Mouse (Mus musculus) cerebellum, postnatal 14 days (tissue): ENCODE results near the gene Grb7.
A peak's percentile ranks its signal among the peaks of the same experiment; 100 is the strongest.

Source experiments
- DNase-seq, 2 experiments: peaks; one replicate each; pipeline ENCODE4 v3.0.0; 2021; ENCODE audit warnings: mixed read lengths in 2 of 2

The Grb7 gene

DNA sequence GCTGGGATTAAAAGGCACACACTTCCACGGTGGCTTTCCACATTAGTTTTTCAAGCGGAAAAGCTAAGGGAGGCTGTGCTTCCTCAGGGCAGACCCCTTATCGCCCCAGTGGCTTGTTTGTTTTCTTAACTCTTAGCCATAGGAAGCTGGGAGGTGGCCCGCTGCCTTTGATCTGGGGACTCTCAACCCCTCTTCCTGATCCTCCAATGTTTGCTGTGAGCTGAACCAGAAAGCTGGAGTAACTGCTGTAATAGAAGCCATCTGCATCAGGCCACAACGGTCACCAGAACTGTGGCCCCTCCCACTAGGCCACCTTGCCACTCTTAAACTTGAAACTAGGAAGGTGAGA lies at the start of gene Grb7:
Grb7 (plus strand) TSS at position 182 of the 349 bp plus-strand sequence.
- DNase-seq: no peak

DNA sequence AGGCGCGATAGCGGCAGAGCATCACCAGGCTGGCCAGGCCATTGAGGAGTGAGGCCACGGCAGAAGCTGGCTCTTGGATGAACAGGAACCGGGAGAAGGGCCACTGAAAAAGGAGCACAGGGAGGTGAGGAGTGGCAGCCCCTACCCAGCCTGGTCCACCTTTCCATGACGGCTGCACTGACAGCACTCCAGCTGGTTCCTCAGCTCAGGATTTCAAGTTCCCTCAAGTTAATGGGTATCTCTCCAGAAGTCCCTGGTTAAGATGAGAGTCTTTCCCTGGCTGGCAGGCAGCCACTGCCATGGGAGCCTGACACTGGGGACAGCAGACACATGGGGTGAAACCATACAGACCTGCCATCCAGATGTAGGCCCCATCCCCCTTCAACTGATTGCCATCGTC lies 48.2 kb upstream of the Grb7 start:
- DNase-seq: no peak

DNA sequence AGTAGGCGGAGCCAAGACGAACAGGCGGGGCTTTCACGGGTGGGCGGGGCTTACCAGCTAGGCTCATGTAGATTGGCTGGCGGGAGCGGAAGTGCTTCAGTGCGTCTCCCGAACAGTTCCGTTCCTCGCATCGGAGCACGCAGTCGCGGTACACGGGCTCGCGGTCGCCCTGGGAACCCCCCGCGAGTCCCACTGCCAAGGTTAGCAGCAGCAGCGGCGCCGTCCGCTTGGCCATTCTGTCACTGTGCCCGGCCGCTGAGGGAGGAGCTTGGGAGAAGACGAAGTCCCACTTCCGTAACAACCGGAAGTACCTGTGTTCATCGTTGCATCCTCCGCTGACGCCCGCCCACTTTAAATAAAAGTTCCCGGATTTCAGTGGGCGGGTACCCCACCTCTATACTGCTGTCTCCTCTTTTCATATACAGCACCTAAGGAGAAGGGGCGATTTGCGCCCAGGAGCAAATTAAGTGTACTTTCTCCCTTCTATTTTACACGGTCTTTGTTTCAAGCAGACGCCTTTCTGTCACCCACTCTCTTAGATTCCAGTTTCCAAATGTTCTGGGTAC lies 46.0 kb upstream of the Grb7 start, which contains the start of gene Pgap3:
Pgap3 (minus strand) TSS at position 330 of the 566 bp plus-strand sequence.
- DNase-seq: peak; percentile 91

DNA sequence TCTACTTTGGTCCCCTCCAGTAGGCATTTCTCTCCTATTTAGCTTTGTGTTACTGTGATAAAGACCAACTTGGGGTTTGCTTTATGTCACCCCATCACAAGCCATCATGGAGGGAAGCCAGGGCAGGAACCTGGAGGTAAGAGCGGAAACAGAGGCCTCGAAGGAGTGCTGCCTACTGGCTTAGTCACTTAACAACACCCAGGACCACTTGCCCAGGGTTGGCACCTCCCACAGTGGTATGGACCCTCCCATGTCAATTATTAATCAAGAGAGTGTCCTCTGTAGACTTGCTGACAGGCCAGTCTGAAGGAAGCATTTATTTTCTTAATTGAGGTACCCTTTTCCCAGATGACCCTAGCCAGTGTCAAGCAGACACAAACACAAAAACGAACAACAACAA lies 45.4 kb upstream of the Grb7 start:
- DNase-seq: no peak

DNA sequence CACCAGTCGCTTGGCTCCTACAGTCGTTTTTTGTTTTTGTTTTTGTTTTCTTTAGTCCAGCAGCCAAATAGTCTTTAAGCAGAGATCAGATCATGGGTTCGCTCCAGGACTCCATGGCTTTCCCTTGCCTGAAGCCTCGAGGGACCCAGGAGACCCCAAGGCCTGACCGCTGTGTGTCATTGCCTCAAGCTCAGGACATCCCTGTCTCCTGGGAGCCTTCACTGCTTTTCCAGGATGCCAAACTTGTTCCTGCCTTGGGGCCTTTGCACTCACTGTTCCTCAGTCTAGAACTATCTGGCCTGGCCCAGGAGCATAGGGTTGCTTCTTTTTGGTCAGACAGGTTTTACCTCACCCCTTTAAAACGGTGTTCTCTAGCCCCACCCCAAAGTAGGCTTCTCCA lies 39.6 kb upstream of the Grb7 start:
- DNase-seq: no peak

DNA sequence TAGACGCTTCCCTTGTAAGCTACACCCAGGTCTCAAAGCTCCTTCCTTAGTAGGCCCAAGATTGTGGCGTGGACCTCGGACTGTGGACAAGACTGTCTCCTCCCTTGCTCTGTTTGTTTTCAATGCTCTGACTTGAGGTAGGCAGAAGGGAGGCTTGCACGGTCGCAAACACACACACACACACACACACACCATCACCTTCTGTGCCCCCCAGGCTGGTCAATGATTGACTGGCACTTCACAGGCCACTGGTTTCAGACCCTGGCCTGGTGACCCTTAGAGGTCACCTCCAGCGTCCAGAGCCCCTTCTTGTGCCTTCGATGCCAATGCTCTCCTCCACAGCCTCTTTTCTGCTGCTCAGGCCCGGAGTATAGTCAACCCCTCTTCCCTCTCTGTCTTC lies 37.3 kb upstream of the Grb7 start:
- no peak for DNase-seq

DNA sequence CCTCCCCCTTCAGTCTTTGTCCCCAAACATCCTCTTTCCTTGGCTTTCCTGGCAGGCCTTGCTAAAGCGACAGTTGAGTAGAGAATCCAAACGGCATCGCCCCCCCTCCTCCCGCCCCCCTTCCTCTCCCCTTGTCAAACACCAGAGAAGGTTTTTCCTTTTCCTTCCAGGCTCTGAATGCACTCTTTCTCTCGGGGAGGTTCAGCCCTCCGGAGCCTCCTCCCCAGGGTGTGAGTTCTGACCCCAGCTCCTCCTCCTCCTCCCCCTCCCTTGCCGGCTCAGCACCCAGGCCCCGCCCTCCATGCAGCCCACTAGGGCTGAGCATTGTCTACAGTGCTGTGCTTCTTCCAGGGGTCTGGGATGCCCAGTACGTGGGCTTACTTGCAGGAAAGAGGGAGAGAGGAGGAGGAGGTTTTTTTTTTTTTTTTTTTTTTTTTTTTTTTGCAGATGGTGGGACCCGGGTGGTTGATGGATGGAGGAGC lies 36.8 kb upstream of the Grb7 start:
- no peak for DNase-seq

DNA sequence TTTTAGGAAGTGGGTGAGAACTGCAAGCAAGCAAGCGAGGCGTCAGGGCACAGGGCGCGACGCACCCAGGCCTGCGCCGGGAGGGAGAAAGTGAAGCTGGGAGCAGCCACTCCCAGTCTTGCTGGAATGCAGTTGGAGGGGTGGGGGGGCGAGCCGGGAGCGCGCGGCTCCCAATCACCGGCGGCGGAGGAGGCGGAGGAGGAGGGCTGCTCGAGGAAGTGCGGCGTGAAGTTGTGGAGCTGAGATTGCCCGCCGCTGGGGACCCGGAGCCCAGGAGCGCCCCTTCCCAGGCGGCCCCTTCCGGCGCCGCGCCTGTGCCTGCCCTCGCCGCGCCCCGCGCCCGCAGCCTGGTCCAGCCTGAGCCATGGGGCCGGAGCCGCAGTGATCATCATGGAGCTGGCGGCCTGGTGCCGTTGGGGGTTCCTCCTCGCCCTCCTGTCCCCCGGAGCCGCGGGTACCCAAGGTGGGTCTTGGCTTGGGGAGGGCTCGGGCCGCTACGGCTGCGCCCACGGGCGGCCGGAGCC lies 33.9 kb upstream of the Grb7 start, which contains the start of gene Erbb2:
Erbb2 (plus strand) TSS at position 198 of the 524 bp plus-strand sequence.
- peak in 1 of 2 experiments; percentile 41 for DNase-seq

DNA sequence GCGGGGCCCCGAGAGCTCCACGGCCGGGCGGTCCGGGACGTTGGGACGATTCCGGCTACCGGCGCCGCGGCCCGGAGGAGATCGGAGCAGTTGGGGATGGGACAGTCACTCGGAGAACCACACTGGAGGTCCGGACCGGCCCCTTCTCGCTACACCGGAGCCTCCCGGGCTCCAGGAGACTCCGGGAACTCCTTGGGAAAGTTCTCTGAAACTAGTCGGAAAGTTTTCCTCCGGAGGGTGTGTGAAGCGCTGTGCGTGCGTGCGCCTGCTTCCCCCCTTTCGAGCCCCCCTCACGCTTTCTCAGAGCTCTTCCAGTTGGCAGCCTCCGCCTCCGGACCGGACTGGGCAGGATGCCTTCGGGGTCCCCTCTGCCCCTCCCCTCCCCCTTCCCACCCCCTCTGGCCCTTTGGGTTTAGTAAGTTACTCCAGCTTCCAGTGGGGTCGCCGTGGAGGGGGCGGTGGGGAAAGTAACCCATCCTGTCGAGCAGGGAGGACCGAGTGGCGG lies 33.3 kb upstream of the Grb7 start:
- no peak for DNase-seq

DNA sequence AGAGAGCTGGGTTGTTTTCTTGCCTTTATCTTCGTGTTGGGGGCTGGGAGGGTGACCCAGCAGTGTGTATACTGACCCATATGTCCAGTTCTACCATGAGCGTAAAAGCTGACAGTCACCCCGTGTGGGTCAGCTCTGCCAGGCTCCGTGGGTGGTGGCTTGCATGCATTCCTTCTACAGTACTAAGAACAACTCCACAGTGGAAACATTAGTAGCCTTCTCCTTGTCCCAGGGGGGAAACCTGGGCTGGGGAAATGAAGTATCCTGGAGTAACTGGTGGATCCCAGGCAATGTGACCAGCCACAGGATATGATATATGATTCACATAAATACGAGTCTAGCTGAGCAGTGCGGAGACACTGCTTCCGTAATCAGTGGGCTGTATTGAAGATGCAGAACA lies 32.5 kb upstream of the Grb7 start:
- DNase-seq: no peak

DNA sequence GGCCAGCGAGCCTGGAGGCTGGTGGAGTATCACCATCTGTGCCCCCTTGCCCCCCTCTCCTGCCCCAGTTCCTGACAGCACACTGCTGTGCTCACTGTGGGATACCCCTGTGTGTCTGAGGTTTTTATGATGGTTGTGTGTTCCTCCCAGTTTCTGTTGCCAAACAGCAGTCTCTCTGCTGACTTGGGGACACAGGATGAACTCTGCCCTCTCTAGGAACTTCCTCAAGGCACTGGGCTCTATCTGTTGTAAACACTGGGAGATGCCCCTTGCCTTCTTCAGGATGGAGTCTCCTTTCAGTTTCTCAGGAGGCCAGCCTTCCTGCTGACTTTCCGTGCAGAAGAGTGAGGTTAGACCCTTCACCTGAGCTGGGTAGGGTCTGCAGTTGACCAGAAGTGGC lies 32.0 kb upstream of the Grb7 start:
- DNase-seq: no peak

DNA sequence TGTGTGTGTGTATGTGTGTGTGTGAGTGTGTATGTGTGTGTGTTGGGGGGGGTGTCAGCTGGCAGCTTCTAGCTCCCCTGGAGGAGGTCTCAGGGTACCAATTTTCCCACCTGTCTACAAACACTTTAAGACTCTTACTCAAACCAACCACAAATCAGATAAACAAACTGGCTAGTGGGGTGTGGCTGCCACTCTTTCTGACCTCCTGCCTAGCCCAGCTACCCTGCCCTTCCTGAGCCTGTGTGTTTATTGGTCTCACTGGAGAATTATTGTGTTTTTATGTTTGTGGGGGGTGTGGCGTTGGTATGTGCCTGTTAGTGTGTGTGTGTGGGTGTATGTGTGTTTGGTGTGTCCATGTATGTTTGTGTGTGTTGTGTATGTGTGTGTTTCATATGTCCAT lies 29.1 kb upstream of the Grb7 start:
- no peak for DNase-seq

DNA sequence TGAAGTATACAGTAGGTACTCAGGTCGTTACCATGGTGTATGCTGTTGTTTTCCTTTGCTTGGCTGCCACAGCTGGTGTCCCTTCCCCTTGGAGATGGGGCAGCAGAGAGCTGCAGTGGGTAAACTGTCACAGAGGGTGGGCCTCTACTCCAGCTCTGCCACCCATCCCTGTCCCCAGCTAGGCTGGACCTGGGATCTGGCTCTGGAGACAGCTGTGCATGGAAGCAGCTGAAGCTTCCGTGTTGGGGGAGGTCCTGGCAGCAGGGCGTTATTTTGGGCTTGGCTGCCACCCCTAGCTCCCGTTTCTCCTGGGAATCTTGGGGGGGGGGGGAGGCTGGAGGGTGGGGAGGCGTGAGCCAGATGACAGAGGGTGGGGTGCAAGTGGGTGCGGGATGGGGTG lies 27.9 kb upstream of the Grb7 start:
- no peak for DNase-seq

DNA sequence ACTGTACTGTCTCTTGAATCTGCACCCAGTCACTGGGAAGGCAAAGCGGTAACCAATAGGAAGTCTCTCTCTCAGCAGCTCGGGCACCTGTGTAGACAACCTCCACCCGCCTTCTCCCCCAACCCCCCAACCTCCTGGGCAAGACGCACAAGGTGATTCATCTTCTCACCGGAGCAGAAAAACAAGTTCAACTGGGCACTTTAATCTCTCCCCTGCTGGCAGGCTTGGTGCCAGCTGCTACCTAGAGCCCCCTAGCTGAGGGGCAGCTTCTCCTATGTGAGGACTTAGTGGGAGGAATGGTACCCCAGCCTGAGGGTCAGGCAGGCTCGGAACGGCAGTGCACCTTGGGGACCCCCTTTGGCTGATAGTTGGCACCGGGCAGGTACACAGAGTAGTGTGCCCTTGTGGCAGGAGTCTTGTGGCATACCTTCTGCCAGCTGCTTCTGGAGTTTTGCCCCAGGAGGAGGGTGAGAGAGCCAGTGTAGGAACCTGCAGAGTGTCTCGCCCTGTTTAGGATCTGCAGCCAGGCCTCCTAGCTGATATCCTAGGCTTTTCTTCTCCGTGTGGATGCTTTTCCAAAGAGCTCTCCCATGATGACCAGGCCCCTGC lies 27.2 kb upstream of the Grb7 start:
- no peak for DNase-seq

DNA sequence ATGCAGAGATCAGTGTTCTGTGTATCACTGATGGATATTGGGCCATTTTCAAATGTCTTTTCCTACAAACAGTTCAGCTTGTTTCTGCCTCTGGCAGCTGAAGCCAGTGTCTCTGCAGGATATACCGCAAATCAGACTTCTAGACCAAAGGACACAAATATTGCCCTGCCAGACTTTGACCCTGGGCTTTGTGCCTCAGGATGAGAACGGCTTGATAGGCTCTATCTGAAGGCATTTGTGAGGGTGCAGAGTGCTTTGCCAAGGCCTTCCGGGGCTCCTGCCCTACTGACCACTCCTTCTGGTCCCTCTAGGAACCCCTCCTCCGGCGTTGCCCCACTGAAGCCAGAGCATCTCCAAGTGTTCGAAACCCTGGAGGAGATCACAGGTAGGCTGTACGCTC lies 19.6 kb upstream of the Grb7 start:
- no peak for DNase-seq

DNA sequence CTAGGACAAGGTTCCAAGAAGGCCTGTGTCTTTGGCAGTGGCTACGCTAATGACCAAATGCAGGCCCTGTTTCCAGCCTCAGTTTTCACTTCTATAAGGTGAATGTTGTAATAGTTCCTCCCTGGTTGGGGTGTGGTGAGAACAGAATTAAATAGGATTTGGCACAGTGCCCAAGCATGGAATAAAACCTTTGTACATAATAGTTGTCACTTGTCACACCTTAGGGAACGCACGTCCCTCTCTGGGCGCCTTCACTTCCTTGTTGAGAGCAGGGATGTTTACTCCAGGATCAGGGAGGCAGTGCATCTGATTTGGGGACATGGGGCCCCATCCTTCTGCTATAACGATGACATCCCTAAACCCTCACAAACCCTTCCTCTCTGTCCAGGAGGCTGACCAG lies 17.8 kb upstream of the Grb7 start:
- no peak for DNase-seq

DNA sequence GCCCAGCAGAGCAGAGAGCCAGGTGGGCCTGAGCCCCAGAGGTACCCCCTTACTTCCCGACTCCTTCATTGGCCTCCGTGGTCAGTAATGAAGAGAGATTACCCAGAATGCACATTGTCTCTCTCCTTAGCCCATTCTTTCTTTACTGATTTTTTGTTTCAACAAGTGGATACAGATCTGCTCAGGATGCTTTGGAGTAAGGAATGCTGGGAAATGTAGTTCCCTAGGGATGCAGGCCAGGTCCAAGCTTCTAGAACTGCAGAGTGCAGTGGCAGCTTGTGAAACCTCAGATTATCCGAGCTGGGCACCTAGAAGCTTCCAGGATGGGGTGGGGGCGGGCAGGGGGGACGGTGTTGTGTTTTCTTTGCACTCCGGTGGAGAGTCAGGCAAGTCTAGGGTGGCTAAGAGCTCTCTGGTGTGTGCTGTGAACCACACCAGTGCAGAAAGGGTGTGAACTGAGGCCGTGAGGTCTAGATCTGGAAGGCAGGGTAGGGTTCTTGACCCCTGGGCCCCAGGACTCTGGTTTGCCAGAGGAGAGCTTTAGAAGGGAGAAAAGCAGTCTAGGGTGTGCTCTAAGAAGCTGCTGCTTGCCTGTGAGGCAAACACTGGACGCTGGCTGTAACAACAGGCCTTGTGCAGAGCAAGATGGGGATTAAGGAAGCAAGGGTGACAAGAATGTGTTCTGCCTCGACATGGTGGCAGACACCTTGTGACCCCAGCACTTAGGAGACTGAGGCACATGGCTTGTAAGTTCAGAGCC lies 14.3 kb upstream of the Grb7 start:
- DNase-seq: no peak

DNA sequence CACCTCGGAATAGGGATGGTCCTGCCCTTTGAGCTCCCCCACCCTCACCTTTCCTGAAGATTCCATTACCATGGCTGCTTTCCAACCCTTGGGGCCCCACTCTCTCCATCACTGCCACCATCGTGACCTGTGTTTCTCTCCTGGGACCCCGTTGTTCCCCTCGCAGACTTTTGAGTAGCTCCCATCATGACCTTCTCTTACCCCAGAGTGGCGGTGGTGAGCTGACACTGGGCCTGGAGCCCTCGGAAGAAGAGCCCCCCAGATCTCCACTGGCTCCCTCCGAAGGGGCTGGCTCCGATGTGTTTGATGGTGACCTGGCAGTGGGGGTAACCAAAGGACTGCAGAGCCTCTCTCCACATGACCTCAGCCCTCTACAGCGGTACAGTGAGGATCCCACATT lies 10.5 kb upstream of the Grb7 start:
- no peak for DNase-seq

DNA sequence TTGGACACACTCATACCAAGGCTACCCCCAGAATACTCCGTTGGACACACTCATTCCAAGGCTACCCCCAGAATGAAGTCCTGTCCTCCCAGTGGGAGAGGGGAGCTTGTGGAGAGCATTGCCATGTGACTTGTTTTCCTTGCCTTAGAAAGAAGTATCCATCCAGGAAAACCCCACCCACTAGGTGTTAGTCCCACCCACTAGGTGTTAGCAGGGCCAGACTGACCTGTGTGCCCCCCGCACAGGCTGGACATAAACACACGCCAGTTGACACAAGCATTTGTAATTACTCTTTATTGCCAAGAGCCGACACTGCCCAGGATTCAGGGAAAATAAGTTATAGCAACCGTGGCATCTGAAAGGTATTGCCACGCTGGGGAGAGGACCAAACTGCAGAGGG lies 8.8 kb upstream of the Grb7 start:
- no peak for DNase-seq

DNA sequence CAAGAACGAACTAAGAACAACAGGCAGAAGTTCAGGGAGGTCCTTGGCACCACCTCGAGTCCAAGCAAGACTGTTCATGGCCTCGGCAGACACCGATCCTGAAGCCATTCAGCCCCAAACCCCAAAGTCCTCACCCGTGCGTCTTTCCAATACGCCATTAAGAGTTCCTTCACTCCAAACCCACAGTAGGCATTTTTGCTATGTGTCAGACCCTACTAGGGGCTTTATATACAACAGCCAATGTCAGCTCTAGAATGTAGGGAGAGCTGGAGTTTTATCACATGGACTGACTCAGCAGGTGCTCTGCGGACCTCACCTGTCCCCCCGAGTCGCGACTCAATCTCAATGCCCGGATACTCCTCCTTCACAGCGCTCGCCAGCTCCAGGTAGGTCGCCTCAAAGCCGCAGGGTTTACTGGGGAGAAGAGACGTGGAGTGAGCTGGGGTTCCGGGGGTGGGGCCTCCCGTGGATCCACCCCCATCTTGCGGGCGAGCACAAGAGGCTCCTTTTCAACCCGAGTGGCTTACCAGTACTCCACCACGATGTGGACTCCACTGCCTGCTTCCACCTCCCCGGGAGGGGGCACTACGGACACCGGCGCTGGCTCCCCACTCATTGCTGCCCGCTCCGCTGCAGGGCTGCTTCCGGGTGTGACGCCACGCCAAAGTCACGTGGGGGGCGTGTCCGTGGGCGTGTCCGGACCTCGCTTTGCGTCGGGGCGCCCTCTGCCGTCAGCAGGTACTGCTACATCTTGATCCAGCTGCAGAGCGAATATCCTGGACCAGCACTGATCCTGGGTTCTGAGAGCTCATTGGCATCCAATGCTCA lies 7.6 kb upstream of the Grb7 start, which contains the start of gene Mien1:
Mien1 (minus strand) TSS at position 661 of the 828 bp plus-strand sequence.
- peak; percentile 99 for DNase-seq

DNA sequence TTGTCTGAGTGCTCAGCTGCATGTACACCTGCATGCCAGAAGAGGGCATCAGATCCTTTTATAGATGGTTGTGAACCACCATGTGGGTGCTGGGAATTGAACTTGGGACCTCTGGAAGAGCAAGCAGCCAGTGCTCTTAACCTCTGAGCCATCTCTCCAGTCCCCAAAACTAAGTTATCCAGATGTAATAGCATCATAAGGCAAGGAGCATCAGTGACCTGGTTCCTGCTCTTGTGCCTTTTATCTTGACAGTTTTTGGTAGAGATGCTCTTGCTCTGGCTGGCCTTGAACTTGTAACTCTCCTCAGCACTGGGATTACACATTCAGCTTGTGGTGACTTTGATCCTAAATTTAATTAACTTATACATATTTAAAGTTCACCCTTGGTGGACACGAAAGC lies 2.5 kb upstream of the Grb7 start:
- no peak for DNase-seq

DNA sequence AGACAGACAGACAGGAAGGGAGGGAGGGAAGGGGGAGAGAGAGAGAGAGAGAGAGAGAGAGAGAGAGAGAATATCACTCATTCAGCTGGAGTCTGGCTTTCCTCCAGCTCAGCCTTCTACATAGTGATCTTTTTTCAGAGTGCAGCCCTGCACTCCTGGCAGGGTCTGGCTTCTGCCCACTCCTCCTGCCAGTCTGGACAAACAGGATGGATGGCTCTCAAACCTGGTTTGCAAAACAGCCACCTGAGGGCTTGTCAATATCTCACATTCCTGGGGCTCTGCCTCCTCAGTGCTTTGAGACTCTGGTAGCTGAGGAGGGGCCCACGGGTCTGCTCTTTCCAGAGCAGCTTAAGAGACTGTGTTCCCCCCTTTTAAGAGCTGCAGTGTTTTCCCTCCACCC lies 956 bp upstream of the Grb7 start:
- DNase-seq: no peak

DNA sequence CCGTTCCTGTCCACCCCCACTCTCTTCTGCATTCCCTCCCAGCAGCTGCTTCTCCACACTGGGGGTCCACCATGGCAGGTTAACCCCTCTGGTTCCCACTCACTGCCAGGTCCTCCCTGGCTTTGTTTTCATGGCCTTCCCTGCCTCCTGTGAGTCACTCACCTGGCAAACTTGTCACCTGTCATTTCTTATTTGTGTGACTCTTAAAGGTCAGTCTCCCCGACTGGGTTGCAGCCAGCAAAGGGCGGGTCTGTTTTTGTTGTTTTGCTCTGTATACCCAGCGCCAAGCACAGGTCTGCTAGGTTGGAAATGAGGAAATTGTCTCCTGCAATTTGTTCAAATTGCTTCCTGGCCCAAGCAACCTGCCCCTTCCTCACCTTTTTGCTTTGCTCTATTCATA lies 515 bp upstream of the Grb7 start:
- no peak for DNase-seq
